Mouse (Mus musculus) CH12.LX (cell line): Measurements from ENCODE around the gene Mief2. TPM values are rescaled to one million over a fixed set of nuclear protein-coding genes. Genes with fewer than 3 reads are reported as not detected.

ENCODE experiments used
- DNase-seq: peaks from one replicate; pipeline ENCODE4 v3.0.0-alpha.2; 2013; ENCODE audit errors: extremely low read depth
- H3K27ac ChIP-seq: 2 replicates; pipeline ENCODE4 v1.5.1; 2012; ENCODE audit warnings: low read depth, mild to moderate bottlenecking, control low read depth, moderate library complexity; ENCODE audit not compliant: insufficient read depth
- H3K27me3 ChIP-seq: replicated peaks from 2 replicates; pipeline ENCODE3; 2012; ENCODE audit warnings: inconsistent platforms
- H3K36me3 ChIP-seq, 2 experiments: replicated peaks in 1 of 2; 2 replicates each; pipeline versions ENCODE3 to v1.6.1; 2012; ENCODE audit warnings: inconsistent platforms in 1 of 2, low read length in 1 of 2, mild to moderate bottlenecking in 1 of 2, mixed read lengths in 1 of 2, moderate library complexity in 1 of 2; ENCODE audit not compliant: control insufficient read depth in 1 of 2, insufficient read depth in 1 of 2
- H3K4me1 ChIP-seq, 2 experiments: 2 replicates each; pipeline ENCODE4 v1.6.1; 2012; ENCODE audit warnings: inconsistent platforms in 1 of 2, moderate library complexity in 1 of 2; ENCODE audit not compliant: insufficient read depth in 2 of 2, control insufficient read depth in 1 of 2
- H3K4me2 ChIP-seq: 2 replicates; pipeline ENCODE4 v1.6.1; 2012; ENCODE audit warnings: low read depth, mild to moderate bottlenecking, control low read depth; ENCODE audit not compliant: poor library complexity, insufficient read depth, severe bottlenecking
- H3K4me3 ChIP-seq, 3 experiments: fragments of 150-350 bp in 1 of 3; sonication (generic) in 1 of 3; replicated peaks in 1 of 3; 2 replicates each; pipeline versions ENCODE3 to v1.5.1; 2011 to 2012; ENCODE audit warnings: low read depth in 2 of 3, low read length in 2 of 3, mild to moderate bottlenecking in 2 of 3, moderate library complexity in 2 of 3, control low read depth in 1 of 3, improper control_type of control experiment in 1 of 3, inconsistent platforms in 1 of 3, mixed read lengths in 1 of 3; ENCODE audit not compliant: poor library complexity in 1 of 3
- H3K79me2 ChIP-seq: replicated peaks from 2 replicates; pipeline ENCODE4 v1.6.1; 2012; ENCODE audit warnings: mild to moderate bottlenecking, moderate library complexity; ENCODE audit not compliant: control insufficient read depth, poor library complexity, insufficient read depth, severe bottlenecking; ENCODE audit errors: extremely low read depth
- H3K9ac ChIP-seq: 2 replicates; pipeline ENCODE4 v1.6.1; 2012; ENCODE audit warnings: low read depth, mild to moderate bottlenecking, control low read depth, moderate library complexity; ENCODE audit not compliant: insufficient read depth
- H3K9me3 ChIP-seq: replicated peaks from 2 replicates; pipeline ENCODE3; 2012; ENCODE audit warnings: low read length, inconsistent platforms, mixed read lengths
- BHLHE40 ChIP-seq: IDR thresholded peaks from 2 replicates; pipeline ENCODE4 v1.6.1; 2011; ENCODE audit warnings: mild to moderate bottlenecking, low read depth, low read length, improper control_type of control experiment
- CHD1 ChIP-seq: IDR thresholded peaks from 2 replicates; pipeline ENCODE4 v1.6.1; 2012; ENCODE audit warnings: low read depth, low read length, improper control_type of control experiment, inconsistent platforms
- CTCF ChIP-seq, 2 experiments: IDR thresholded peaks in 1 of 2; conservative IDR thresholded peaks in 1 of 2; 2 replicates each; pipeline ENCODE4 v1.5.1; 2011 to 2012; ENCODE audit warnings: low read depth in 2 of 2, low read length in 2 of 2, improper control_type of control experiment in 1 of 2, inconsistent platforms in 1 of 2, mild to moderate bottlenecking in 1 of 2, moderate library complexity in 1 of 2
- ELF1 ChIP-seq: IDR thresholded peaks from 2 replicates; pipeline ENCODE4 v1.6.1; 2014; ENCODE audit warnings: low read depth, mild to moderate bottlenecking, inconsistent platforms, low read length, improper control_type of control experiment
- EP300 ChIP-seq: IDR thresholded peaks from 2 replicates; pipeline ENCODE4 v1.6.1; 2011; ENCODE audit warnings: low read length, improper control_type of control experiment
- ETS1 ChIP-seq: conservative IDR thresholded peaks from 2 replicates; pipeline ENCODE4 v1.6.1; 2012; ENCODE audit warnings: low read depth, mild to moderate bottlenecking, inconsistent platforms, low read length, improper control_type of control experiment, moderate library complexity
- GABPA ChIP-seq: IDR thresholded peaks from 2 replicates; pipeline ENCODE4 v1.6.1; 2012; ENCODE audit warnings: low read depth, low read length, improper control_type of control experiment, inconsistent platforms; ENCODE audit not compliant: insufficient replicate concordance
- HCFC1 ChIP-seq: IDR thresholded peaks from 2 replicates; pipeline ENCODE4 v1.6.1; 2012; ENCODE audit warnings: low read depth, mild to moderate bottlenecking, inconsistent platforms, low read length, improper control_type of control experiment
- IRF4 ChIP-seq: IDR thresholded peaks from 2 replicates; pipeline ENCODE4 v1.6.1; 2014; ENCODE audit warnings: low read depth, mild to moderate bottlenecking, inconsistent platforms, low read length, improper control_type of control experiment
- JUN ChIP-seq: IDR thresholded peaks from 2 replicates; pipeline ENCODE4 v1.6.1; 2011; ENCODE audit warnings: low read depth, mild to moderate bottlenecking, low read length, improper control_type of control experiment, moderate library complexity; ENCODE audit not compliant: insufficient read depth
- JUND ChIP-seq: conservative IDR thresholded peaks from 2 replicates; pipeline ENCODE4 v1.6.1; 2011; ENCODE audit warnings: low read depth, low read length, improper control_type of control experiment
- KAT2A ChIP-seq: IDR thresholded peaks from 2 replicates; pipeline ENCODE4 v1.6.1; 2012; ENCODE audit warnings: low read length, improper control_type of control experiment, inconsistent platforms; ENCODE audit not compliant: insufficient replicate concordance
- MAX ChIP-seq: IDR thresholded peaks from 2 replicates; pipeline ENCODE4 v1.6.1; 2011; ENCODE audit warnings: low read length, improper control_type of control experiment
- MEF2A ChIP-seq: IDR thresholded peaks from 2 replicates; pipeline ENCODE4 v1.6.1; 2014; ENCODE audit warnings: low read depth, mild to moderate bottlenecking, inconsistent platforms, low read length, improper control_type of control experiment, borderline replicate concordance
- MXI1 ChIP-seq: IDR thresholded peaks from 2 replicates; pipeline ENCODE4 v1.6.1; 2011; ENCODE audit warnings: mild to moderate bottlenecking, low read depth, low read length, improper control_type of control experiment
- NELFE ChIP-seq: IDR thresholded peaks from 2 replicates; pipeline ENCODE4 v1.6.1; 2011; ENCODE audit warnings: low read depth, low read length, improper control_type of control experiment
- NRF1 ChIP-seq: IDR thresholded peaks from 2 replicates; pipeline ENCODE4 v1.6.1; 2014; ENCODE audit warnings: low read depth, mild to moderate bottlenecking, inconsistent platforms, low read length, improper control_type of control experiment, moderate library complexity
- POLR2A ChIP-seq: IDR thresholded peaks from 2 replicates; pipeline ENCODE4 v1.6.1; 2011; ENCODE audit warnings: low read depth, mild to moderate bottlenecking, improper control_type of control experiment, low read length
- POLR2AphosphoS2 ChIP-seq: IDR thresholded peaks from 2 replicates; pipeline ENCODE4 v1.6.1; 2011; ENCODE audit warnings: low read depth, low read length, improper control_type of control experiment
- RAD21 ChIP-seq: IDR thresholded peaks from 2 replicates; pipeline ENCODE4 v1.6.1; 2011; ENCODE audit warnings: low read depth, mild to moderate bottlenecking, low read length, improper control_type of control experiment, moderate library complexity
- RCOR1 ChIP-seq: conservative IDR thresholded peaks from 2 replicates; pipeline ENCODE4 v1.6.1; 2012; ENCODE audit warnings: low read depth, mild to moderate bottlenecking, inconsistent platforms, low read length, improper control_type of control experiment
- SMC3 ChIP-seq: IDR thresholded peaks from 2 replicates; pipeline ENCODE4 v1.6.1; 2011; ENCODE audit warnings: low read depth, low read length, improper control_type of control experiment
- TBP ChIP-seq: conservative IDR thresholded peaks from 2 replicates; pipeline ENCODE4 v1.6.1; 2011; ENCODE audit warnings: low read depth, low read length, improper control_type of control experiment
- TCF12 ChIP-seq: IDR thresholded peaks from 2 replicates; pipeline ENCODE4 v1.6.1; 2014; ENCODE audit warnings: low read depth, mild to moderate bottlenecking, inconsistent platforms, low read length, improper control_type of control experiment
- ZNF384 ChIP-seq: IDR thresholded peaks from 2 replicates; pipeline ENCODE4 v1.6.1; 2012; ENCODE audit warnings: low read depth, low read length, improper control_type of control experiment, inconsistent platforms
- dilution Hi-C: fragments of 300-500 bp; cut with MboI; formaldehyde crosslinking; loops from 2 replicates; pipeline ENCODE4 v1.14.3; 2020; ENCODE audit warnings: low sequenced_read_pairs; ENCODE audit not compliant: extremely low pct_unique_long_range_greater_than_20kb, extremely low pct_ligation_motif_present
- in situ Hi-C: fragments of 300-500 bp; cut with MboI; formaldehyde crosslinking; loops from 3 replicates; pipeline ENCODE4 v1.14.3; 2019; ENCODE audit warnings: low sequenced_read_pairs, low pct_ligation_motif_present, low pct_unique_long_range_greater_than_20kb, mixed read lengths
- polyA plus RNA-seq: library from polyadenylated mRNA; unstranded; fragments of >175 nt; gene quantifications from 2 replicates; pipeline ENCODE4 v1.2.1, GENCODE M21; 2012; ENCODE audit warnings: low read depth; ENCODE audit not compliant: insufficient read length
- total RNA-seq, 2 experiments: library from RNA; depleted of rRNA; stranded (reverse); fragments of 300-350 nt in 1 of 2; fragments of >200 nt in 1 of 2; gene quantifications; 2 replicates each; pipeline ENCODE4 v1.2.3; 2012 to 2014

The Mief2 gene
- total and polyA plus RNA-seq, 3 experiments: 6.8 to 12.7 (median 10.9) TPM

DNA sequence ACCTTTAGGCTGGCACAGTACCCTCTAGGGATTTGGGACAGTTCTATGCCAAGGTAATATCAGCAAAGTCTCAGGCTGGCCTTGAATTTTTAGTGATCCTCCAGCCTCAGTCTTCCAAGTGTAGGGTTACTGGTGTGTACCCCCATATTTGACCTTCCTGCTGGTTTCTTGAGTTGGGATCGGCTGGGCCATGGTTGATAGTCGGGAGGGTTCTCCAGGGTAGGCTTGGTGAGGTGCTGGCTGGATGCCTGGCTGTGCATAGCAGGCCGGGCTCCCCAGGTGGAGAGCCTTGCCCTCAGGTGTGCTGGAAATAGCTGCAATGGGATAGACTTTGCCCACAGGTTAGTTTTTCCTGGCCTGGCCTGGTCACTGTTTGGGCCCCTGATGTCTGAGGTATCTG is 22.9 kb upstream of the Mief2 start:
- no peaks in the 10 kb centered on the region for H3K79me2 ChIP-seq
- no peak overlapping the region for H3K4me2 ChIP-seq
- dilution Hi-C loops: no loop called here
- no peak for DNase-seq
- no peak overlapping the region for H3K27ac ChIP-seq
- no peak overlapping the region for H3K9ac ChIP-seq
- no peak for TF ChIP-seq CHD1
- TF ChIP-seq KAT2A: no peak
- no peak for TF ChIP-seq GABPA
- TF ChIP-seq TBP: no peak
- TF ChIP-seq POLR2A: no peak
- no peak for TF ChIP-seq POLR2AphosphoS2
- no peak for TF ChIP-seq JUND
- no peak for TF ChIP-seq JUN
- TF ChIP-seq ETS1: no peak
- no peak for TF ChIP-seq EP300
- H3K4me1 ChIP-seq: peaks cover 16 to 46% of the 10 kb centered on the region in 2 experiments
- no peak overlapping the region for H3K4me3 ChIP-seq
- H3K27me3 ChIP-seq: peaks cover 2% of the 10 kb centered on the region
- in situ Hi-C loops: no loop called here
- H3K36me3 ChIP-seq: peaks cover 41 to 67% of the 10 kb centered on the region in 2 experiments
- no peaks in the 10 kb centered on the region for H3K9me3 ChIP-seq

GRCm38 (mm10) chr11:60706076-60706475 is 22.1 kb upstream of the Mief2 start:
- DNase-seq: no peak
- Histone ChIP-seq H3K36me3 (peaks cover 47 to 75% of the 10 kb centered on the region in 2 experiments), H3K4me1 (peaks cover 16 to 38% of the 10 kb centered on the region in 2 experiments), H3K4me2 (no peak overlapping the region), H3K27me3 (no peaks in the 10 kb centered on the region), H3K9ac (no peak overlapping the region), H3K79me2 (no peaks in the 10 kb centered on the region), H3K9me3 (no peaks in the 10 kb centered on the region), H3K4me3 (no peak overlapping the region), H3K27ac (no peak overlapping the region)
- no peak for TF ChIP-seq CHD1
- TF ChIP-seq SMC3: no peak
- no peak for TF ChIP-seq TCF12
- no peak for TF ChIP-seq BHLHE40
- TF ChIP-seq CTCF (conservative IDR thresholded peaks at IDR 0.05 in 1 of 2, IDR thresholded peaks at IDR 0.05 in 1 of 2; ENCODE audit: low read depth in 2 of 2, low read length in 2 of 2): no peak
- no peak for TF ChIP-seq HCFC1
- TF ChIP-seq KAT2A: no peak
- no peak for TF ChIP-seq MEF2A
- TF ChIP-seq IRF4: no peak
- TF ChIP-seq RCOR1: no peak
- no peak for TF ChIP-seq ZNF384
- TF ChIP-seq NRF1: no peak
- TF ChIP-seq NELFE: no peak
- TF ChIP-seq EP300: no peak
- no peak for TF ChIP-seq RAD21
- no peak for TF ChIP-seq ELF1
- TF ChIP-seq MAX: no peak
- no peak for TF ChIP-seq MXI1
- in situ Hi-C loops: no loop called here
- dilution Hi-C loops: no loop called here
